Mouse (Mus musculus) layer of hippocampus, adult 18-20 months (tissue): Measurements from ENCODE around the gene Ccni. TPM values are rescaled to one million over a fixed set of nuclear protein-coding genes. Genes with fewer than 3 reads are reported as not detected.

Source experiments
- DNase-seq, 2 experiments: peaks; one replicate each; pipeline ENCODE4 v3.0.0; 2022; ENCODE audit warnings: low spot score in 2 of 2
- total RNA-seq, 2 experiments: library from RNA; stranded (reverse); gene quantifications; 2 replicates each; pipeline ENCODE4 v1.2.3; 2021

Gene Ccni
- total RNA-seq, 2 experiments from 2014 or later: 248 to 262 TPM

DNA sequence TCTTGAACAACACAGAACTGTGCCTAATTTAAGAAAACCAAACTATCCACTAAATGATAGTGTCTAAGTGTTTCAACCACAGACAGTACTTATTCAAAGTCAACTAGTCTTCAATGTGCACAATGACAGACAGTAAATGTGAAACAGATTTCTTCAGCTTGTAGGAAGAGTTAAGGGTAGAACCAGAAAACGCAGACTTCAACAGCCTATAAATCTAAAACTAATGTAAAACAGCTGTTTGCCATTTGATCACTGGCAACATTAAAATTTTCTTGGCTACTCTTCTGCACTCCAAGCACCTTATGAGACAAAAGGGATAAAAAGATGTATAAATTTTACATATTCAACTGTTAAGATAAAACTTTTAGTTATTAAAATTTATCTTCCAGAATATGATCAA, 5.1 kb downstream of the Ccni start:
- no peak for DNase-seq

GRCm38 (mm10) chr5:93198232-93198631, 8.1 kb downstream of the Ccni start:
- no peak for DNase-seq

- no peak for DNase-seq
Observed at GRCm38 (mm10) chr5:93190428-93190827, 15.9 kb downstream of the Ccni start.

DNA sequence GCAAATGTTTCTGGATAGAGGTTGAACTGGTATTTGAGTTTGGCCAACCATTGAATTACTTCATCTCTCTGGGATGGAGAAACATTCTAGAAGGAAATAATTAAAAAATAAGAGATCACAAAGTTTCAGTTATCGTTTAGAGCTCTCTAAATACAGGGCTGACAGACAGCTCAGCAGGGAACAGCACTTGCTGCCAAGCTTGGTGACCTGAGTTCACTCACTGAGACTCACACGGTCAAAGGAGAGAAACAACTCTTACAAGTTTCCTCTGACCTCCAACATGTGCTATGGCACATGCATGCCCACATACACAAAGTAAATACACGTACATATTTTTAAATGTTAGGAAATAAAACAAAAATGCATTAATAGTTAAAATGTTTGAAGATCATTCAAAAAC, 16.7 kb downstream of the Ccni start:
- DNase-seq: no peak

DNA sequence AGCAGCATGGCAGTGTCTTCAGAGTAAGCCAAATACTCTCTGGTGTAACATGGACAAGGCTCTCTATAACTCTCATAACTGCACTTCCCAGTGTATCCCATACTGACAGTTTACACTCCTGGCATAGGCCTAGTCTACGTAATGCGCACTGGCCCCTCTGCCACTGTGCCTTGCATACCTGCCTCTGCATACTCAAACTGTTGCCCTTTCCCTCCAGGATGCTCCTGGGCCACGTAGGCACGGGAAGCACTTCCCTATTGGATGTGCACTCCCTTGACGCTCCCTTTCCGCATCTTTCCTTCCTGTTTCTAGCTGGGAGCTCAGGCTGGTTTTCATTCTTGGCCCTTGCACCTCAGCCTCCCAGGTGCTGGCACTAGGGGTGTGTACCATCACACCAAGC, 21.7 kb downstream of the Ccni start:
- DNase-seq: no peak

DNA sequence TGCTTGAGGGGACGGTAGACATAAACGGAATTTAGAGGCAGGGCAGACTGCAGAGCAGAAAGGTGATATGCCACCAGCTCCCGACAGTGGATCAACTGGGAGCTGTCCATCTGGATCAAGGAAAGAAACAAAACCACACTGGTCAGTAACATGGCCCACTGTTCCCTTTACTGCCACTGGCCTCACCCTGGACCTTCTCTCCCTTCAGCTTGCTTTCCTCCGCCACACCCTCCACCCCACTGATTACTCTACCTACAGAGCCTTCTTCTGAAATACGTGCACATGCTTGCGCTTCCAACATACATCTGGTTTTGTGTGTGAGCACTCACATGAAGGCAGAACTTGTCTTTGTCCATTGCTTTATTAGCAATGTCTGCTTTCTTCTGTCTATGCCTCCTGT, 23.0 kb downstream of the Ccni start:
- DNase-seq: no peak

DNA sequence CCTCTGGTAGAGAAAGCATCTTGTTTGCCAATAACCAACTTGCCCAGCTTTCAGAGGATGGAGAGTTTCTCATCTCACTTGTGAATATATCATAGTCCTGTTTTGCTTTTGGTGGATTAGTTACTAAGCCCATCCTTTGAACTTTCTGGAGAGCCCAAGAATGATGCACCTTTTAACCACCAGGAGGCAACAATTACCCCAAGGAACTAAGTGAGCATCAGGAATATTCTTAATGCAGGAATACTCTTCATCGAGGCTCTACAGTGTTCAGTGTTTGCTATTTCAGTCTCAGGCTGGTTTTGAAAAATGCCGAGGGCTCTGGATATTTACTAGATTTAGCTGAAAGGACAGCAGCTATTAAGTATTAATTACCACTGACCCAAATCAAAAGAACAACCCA, 26.0 kb downstream of the Ccni start:
- no peak for DNase-seq

- peak; percentile 59 to 75 for DNase-seq
Observed at GRCm38 (mm10) chr5:93178616-93179015, 27.7 kb downstream of the Ccni start.

GRCm38 (mm10) chr5:93174675-93175074, 31.6 kb downstream of the Ccni start:
- no peak for DNase-seq

DNA sequence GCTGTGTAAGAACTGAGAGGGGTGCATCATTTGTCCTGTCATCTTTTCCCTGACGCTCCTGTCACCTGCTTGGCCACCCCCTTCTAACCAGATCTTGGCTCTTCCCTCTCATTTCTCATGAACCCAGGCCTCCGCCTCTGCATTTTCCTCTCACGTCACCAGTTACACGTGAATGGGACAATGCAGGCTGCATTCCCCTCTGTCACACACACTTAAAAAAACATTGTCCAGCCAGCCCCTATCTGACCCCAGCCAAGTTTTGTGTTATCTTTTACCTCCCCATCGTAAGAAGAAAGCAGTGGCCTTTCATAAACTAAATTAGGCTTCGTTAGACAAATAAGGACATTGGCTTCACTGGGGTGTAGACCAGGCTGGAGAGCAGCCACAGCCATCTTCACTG, 33.8 kb downstream of the Ccni start:
- no peak for DNase-seq

DNA sequence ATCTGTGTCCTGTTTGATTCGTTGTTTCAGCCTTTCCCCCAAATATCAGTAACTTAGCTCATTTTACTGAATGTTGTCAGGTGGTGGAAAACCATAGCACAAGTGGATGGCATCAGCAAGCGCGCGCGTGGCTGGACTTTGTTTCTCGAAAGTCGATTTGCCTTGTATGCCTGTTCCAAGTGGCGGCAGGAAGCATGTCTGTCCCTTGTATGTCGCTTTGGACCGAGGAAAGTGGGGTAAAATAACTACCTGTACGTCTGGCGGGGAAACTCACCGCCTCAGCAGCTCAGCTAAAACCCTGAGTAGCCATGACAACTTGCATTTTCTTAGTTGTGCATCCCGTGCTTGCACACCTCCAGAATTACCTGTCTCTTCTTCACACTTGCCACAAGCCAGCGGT, 34.9 kb downstream of the Ccni start:
- DNase-seq: no peak

DNA sequence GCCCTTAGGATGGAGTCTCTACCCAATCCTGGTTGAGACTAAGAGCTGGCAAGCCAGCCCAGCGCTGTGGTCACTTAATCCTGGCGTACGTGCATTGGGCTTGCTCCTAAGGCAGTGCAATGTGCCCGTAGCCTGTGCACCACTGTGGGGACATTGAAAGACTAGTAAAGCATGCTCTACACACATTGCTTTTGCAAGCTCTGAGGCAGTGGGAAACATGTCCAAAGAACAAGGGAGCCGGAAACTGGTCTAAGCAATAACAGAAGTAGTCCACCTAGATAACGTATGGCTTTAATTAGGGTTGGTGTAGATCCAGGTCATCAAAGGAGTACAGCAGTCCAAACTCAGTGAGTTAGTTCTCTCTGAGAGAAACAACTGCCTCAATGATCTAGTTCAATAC, 37.6 kb downstream of the Ccni start:
- no peak for DNase-seq

DNA sequence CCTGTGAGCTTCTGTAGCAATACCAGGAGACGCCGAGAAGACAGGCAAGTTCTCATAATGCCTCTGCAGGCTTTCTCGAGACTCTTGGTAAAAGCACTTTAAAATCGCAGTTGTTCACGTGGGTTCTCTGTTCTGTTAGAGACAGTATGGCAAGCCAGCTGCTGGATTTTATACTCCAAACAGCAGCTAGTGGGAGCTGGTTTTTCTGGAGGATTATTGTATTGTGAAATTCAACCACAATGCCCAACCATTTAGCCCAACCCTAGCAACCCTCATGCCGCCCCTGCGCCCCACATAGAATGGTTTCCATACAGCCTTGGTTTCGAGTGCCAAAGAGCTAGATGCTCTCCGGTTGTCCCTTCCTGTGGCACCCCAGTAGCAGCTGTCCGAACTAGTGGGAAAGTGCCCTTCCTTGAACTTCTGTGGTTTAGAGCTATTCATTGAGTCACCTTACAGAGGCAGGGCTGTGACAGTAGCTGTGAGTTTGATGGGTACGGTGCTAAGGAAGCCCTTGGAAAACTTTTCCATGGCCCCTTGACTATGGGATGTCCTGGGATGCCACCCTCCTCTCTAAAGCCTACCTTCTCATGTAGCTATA, 38.3 kb downstream of the Ccni start:
- DNase-seq: peak in 1 of 2 experiments; percentile 45

- DNase-seq: peak in 1 of 2 experiments; percentile 75
Observed at GRCm38 (mm10) chr5:93163541-93163940, 42.8 kb downstream of the Ccni start.

GRCm38 (mm10) chr5:93154401-93154800, 51.9 kb downstream of the Ccni start:
- no peak for DNase-seq

DNA sequence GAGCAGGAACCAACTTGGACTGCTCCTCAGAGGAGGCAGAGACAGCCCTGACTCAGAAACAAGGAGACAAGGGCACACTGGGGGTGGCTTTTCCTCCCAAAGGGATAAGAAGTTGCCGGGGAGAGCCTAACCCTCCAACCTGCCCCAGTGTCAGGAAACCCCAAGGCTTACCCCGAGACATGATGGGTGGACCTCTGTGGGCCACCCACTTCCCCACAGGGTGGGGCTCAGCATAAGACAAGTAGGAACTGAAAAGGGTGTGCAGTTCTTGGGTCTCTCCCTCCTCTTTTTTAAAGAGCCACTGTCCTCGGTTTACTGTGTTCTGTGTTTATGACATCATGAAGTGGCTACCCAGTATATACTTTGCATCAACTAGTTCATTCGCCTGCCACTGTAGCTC, 53.8 kb downstream of the Ccni start:
- no peak for DNase-seq

GRCm38 (mm10) chr5:93151985-93152384, 54.3 kb downstream of the Ccni start:
- no peak for DNase-seq

GRCm38 (mm10) chr5:93149969-93150777, 56.1 kb downstream of the Ccni start:
- no peak for DNase-seq

DNA sequence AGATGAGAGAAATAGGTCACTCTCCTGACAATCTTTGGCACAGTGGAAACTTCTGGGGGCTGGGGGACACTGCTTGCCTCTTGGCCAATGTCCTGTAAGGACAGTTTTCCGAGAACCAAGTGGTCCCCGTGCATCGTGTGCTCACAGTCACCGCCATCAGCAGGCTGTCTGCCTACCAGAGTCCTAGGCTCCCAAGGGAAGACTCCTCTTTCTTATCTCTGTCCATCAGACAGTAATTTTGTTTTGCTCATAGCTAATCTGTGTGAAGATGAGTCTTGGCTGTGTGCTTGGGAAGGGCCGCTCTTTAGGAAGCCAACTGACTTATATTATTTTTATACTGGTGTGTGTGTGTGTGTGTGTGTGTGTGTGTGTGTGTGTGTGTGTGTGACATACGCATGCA, 60.8 kb downstream of the Ccni start:
- DNase-seq: no peak

GRCm38 (mm10) chr5:93144874-93145273, 61.4 kb downstream of the Ccni start:
- no peak for DNase-seq

- no peak for DNase-seq
Observed at GRCm38 (mm10) chr5:93143360-93144091, 62.8 kb downstream of the Ccni start.

- no peak for DNase-seq
Observed at GRCm38 (mm10) chr5:93140747-93141146, 65.5 kb downstream of the Ccni start.
